Mouse (Mus musculus): ENCODE measurements around the gene Chrna1.

The Chrna1 gene

DNA sequence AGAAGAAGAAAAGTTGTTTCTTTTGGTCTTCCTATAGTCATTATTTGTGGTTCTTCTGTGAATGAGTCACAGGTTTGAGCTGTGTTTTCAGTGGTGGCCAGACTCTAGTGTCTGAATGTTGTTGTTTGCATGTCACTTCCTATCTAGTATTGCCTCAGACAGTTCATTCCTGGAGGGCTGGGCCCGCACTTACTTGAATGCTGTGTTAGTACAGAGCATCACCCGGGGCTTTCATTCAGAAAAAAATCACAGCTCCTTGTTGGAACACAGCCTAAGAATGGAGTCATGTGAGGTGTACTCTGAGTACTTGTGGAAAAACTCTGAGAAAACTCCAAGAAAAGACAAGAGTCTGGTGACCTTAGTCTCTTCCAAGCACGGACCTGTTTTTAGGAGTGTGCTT lies 27.2 kb downstream of the Chrna1 start:
- no peak for DNase-seq

DNA sequence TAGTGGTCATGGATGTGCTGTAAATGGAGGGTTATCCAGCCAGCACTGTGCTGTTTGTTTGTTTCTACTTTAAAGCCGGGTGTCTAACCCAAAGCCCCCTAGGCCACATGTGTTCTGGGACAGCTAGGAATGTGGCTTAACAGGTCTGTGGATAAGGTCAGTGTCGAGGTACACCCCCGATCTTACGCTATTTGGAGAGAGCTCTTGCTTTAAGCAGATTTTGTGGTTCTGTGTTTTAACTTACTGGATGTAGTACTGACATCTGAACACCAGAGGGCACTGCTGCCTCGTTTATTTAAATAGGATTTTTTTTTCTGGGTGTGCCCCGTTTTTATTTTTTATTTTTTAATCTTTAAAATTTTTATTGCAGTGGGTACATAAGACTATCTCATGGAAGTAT lies 29.4 kb downstream of the Chrna1 start:
- DNase-seq, result no peak

DNA sequence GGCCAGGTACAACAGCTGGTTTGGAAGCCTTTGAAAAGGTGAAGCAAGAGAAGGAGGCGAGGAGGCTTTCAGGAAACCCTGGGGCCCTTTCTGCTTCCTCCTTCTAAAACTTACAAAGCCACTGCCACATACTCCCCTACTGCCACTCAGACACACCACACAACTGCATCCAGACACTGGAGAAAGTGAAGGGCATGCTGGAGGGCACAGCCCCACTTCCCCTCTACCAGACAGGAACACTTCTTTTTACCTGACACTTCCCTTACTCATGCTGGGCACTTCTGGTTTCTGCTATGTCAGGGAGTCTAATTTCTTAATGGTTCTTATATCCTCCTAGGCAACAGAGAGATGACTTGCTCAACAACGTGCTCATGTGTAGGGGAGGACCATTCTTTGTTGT lies 31.6 kb downstream of the Chrna1 start:
- DNase-seq, result no peak

DNA sequence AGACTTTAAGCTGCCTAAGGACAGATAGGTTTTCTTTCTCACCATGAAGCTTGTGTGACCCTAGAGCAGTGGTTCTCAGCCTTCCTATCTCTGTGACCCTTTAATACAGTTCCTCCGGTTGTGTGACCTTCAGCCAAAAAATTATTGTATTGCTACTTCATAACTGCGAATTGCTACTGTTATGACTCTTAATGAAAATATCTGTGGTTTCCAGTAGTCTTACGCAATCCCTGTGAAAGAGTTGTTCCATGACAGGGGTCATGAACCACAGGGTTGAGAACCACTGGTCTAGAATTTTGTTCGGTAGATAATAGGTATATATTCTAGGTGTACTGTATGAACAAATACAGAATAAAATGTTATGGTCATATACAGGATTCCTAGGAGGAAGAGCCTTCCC lies 32.9 kb downstream of the Chrna1 start:
- no peak for DNase-seq

DNA sequence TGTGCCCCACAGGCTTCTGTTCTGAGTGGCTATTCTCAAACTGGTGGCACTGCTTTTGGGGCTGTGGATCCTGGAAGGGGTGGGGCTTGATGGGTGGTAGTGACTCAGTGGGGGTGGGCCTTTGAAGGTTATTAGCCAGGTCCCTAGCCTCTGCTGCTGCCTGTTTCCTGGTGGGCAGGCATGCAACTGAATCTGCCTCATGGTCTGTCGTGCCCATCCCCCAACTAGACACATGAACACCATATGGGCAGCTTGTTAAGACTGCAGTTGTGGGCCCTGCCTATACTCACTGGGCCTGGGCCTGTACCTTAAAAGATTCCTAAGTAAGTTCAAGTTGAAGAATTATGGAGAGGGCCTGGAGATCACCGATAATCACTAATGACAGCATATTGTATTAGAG lies 34.6 kb downstream of the Chrna1 start:
- no peak for DNase-seq

DNA sequence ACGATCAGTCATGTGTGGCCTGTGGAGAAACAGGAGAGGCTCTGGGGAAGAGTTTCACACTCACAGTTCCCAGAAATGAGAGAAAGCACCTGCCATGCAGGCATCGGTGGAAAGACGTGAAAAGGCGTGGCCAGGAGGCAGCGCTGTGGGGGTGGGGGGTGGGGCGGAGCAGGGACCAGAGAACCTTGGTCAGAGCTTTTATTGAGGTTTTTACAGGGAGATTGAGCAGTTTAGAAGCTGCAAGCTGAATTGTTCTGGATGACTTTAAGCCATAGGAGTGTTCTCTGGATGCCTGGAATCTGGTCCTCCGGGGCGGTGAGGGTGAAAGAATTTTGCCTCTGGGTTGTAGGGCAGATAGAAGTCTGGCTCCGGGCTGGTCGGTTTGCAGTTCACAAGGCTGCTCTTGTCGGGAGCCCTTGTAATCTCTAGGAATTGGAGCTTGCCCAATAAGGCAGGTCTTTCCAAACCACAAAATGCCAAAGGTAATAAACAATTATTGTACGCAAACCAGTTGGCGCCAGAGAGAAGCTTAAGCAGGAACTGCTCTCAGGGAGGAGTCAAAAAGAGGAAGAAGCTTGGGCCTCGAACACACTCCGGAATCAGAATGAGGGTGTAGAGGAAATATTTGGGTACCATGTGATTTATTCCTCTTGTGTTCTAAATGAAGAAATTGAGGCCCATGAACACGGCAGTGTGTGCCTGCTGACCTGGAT lies 39.5 kb downstream of the Chrna1 start:
- no peak for DNase-seq

DNA sequence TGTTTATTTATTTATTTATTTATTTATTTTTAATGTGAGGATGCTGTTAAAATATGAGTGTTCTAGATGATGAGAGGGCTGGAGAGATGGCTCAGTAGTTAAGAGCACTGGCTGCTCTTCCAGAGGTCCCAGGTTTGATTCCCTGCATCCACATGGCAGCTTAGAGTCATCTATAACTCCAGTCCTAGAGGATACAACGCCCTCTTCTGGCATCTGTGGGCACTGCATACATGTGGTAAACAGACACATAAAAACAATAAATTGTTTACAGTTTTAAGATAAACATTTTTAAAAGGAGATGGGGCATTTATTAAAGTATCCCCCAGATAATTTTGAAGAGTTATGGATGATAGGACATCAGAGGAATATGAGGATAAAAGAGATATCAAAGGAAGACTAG lies 40.4 kb downstream of the Chrna1 start:
- no peak for DNase-seq

DNA sequence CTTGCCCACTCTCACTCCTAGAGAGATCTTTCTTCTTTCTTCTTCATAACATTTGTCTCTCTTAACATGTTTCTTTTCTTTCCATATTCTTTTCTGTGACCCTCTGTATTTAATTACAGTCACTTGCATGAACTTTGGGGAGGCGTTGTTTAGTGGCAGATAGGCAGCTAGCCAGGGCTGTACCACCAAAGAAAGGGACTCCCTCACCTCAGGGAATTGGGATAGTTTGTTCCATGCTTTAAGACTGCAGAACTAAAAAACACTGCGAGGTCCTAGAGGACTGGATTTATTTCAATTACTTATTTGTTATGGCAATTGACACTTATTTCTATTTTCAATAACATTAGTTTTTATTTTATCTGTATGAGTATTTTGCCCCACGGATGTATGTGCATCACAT lies 41.0 kb downstream of the Chrna1 start:
- no peak for DNase-seq

DNA sequence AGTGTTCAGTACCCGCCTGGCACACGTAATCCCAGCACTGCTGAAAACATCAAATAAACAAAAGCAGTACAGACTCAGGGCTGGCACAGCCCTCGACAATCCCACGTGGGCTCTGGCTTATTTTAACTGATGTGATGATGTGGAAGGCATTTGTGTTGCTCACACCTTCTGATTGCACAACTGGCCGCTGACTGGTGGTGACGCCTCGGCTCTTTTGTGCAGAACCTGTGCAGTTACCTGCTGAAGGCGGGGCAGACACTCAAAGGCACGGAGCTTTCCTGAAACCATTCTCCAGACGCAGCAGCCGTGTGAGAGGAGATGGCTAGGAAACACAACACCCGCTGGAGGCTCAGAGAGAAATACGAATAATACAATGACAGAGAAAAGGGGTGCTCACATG lies 41.5 kb downstream of the Chrna1 start:
- no peak for DNase-seq

DNA sequence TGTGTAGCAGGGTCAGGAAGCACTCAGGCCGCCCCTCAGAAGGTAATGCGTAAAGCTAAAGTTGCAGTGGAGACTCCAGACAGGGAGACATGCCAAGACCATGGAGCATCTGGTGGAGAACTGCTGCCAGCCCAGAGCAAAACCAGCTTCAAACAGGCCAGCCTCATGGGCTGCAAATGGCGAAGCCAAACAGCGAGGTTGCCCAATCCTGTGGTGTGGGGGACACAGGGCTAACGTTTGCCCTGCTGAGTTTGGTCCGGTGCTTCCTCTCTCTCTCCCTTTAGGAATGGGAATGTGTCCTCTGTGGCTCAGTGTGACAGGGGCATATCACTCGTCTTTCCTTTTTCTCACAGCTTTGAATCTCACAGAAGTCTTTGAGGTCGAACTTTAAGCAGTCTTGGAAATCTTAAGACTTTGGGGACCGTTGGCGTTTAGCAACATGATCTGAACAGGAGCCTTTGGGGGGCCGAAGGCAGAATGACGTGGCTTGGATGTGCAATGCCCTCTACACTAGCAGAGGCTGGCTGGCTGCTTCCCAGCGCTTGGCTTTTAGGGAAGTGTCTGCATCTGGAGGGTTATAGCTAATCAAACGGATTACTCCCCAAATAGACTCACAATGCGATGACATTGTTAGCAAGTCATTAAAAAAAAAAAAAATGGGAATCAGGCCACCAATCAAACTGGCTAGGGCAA lies 43.9 kb downstream of the Chrna1 start:
- no peak for DNase-seq

DNA sequence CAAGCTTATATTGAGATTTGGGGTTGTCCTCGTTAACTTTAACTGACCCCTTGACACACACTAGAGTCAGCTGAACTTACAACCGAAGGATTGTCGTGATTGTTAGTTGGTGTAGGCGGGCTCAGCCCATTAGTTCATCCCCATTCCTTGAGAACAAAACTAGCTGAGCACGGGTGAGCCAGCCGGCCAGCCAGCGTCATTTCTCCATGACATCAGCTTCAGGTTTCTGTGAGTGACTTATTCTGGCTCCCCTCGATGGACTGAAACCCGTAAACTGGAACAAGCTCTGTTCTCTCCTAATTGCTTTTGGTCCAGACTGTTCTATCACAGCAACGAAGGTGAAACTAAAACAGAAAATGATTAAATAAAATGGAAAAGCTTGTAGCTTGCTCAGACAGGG lies 45.4 kb downstream of the Chrna1 start:
- no peak for DNase-seq

DNA sequence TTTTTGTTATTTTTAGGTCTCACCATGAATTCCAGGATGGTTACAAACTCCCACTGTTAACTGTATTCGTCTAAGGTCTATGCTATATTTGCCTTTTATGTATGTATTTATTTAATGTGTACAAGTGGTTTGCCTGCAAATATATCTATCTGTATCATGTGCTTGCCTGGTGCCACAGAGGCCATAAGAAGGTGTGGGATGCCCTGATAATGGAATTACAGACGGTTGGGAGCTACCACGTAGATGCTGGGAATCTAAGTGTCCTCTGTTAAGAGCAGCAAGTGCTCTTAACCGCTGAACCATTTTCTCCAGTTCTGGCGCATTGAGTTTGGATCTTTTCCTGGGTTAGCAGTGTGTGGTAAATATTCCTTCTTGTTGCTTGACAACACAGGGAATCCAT lies 49.7 kb downstream of the Chrna1 start:
- DNase-seq, result no peak

DNA sequence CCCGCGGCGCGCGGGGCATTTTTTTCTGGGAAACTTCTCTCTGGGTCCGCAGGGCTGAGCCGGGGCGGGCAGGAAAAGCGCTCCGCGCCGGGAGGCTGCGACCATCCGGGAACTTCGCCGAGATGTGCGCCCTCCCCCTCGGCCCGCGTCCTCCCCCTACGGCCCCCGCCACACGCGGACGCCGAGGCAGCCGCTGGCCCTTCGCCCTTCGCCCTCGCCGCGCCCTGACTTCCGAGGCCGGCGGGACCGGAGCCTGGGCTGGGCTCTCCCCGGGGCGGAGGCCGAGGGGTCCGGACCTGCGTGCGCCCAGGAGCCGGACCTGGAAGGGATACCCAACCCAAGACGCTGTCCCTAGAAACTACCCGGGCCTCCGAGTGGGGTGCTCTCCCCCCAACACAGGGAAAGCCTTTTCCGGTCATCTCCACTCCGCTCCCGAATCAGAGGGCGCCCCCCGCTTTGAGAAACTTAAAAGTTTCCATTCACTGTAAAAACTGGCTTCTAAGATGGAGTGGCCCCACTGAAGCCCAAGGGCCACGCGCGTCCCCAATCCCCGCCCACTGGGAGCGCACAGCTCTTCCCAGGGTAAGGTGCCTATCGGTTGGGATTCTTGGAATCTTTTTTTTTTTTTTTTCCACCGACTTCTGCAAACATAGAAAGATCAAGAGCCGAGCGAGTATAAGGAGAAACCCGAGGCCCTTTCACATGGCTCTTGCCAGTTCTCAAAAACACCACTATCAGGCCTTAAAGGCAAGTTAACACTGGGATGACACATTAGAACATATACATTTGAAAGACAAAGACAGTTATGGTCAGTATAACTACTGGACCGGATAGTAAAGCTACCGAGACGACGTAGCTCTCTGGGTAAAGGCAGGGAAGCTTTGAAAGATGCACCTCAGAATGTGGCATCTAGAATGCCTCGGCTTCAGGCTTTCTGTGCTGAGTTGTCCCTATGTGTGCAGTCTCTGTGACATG lies 50.5 kb downstream of the Chrna1 start, which contains the start of gene Wipf1:
Gene Wipf1, minus strand, starts transcription at position 379 of the 975 bp plus-strand sequence.
- DNase-seq, result peak; percentile 91

DNA sequence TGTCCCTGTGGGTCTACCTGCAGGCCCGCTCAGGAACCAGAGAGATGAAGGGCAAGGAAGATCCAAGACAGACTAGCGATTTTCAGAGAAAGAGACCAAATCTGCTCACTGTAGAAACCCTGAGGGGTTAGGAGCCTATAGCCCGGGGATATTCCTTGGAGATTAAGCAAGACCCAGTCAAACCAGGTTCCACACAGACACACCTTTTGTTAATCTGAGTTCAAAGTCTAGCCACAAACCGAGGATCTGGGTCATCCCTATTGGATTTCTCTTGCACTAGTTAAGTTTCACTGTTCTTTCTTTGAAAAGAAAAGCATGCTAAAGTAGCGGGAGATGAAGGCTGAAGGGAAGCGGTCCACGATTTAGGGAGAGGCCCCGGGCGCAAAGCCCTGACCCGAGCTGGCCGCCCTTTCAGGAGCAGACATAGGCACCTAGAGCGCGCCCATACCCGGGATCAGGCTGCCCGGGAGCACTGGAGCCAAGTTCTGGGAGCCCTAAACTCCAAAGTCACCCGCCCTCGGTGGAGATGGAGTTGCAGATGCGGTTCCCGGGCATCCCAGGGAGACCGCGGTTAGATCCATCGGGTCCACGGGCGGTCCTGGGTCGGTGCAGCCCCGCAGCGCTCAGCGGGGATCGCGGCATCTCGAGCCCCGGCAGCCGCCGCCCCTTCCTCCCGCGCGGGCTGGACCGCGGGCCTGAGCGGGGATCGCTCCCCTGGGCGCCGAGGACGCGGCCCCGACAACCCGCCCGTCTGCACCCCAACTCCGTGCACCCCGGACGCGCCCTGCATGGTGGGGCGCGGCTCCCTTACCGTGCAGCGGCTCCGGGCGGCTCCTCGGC lies 51.4 kb downstream of the Chrna1 start:
- no peak for DNase-seq

DNA sequence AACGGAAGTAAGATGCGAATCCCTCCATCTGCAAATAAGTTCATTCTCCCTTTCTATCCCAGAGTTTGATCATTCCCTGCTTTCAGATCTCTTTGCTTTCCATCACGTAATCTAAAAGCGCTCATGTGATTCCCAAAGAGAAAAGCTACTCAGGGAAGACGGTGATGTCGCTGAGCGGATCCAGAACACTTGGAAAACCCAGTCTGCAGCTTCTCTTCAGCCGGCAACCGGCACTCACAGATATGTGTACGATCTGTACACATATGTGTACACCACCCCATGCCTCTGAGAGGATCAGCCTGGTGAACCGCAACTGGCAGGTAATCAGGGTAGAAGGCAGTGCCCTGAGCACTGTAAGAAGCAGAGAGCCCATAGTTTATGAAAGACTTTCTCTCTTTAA lies 52.2 kb downstream of the Chrna1 start:
- DNase-seq, result no peak

DNA sequence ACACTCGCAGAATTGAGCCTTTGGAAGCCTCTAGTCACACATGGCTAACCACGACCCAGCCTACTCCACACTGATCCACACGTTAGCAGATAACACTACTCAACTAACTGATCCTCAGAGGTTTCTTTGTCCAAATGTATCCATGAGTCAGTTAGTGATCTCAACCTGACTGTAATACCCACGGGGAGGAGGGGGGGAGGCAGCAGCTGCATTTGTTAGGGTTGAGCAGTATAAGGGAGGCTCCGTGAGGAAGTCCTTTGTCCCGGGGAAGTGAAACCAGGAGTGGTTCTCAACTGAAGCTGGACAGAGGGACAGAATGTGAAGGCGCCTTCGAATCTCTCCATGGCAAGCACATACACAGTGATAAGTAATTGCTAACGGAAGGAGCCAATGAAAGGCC lies 53.4 kb downstream of the Chrna1 start:
- DNase-seq, result no peak

DNA sequence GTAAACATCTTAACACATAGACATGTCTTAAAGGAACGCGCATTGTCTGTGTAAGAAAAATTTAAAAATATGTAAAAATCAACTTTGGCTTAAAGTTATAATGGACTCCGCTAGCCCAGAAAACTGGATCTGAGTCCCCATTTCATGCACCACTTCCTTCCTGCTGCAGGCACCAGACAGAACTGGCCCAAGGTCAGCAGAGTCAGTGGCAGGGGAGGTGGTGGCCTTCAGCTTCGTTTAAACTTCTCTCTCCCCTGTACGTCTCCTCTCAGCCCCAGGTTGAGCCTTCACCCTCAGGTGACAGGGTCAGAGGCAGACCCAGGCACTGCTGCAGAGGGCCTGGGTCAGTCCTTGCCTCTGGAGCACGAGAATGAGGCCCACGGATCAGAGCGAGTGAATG lies 57.2 kb downstream of the Chrna1 start:
- DNase-seq, result peak; percentile 46

DNA sequence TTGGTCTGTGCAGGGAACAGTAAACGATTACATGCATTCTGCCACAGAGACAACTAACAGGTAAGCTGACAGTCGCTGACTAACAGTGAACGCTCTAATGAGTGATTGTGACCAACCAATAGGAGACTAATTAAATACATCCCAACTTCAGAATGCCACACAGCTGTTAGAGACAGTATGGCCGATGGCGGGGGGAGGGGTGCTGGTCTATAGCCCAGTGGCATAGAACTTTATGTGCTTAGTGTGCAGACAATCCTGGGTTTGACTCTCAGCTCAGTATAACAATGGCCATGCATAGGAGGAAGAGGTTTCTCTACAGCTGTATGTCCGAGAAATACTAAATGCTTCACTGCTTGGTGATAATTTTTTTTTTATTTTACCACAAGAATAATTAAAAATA lies 57.8 kb downstream of the Chrna1 start:
- no peak for DNase-seq

DNA sequence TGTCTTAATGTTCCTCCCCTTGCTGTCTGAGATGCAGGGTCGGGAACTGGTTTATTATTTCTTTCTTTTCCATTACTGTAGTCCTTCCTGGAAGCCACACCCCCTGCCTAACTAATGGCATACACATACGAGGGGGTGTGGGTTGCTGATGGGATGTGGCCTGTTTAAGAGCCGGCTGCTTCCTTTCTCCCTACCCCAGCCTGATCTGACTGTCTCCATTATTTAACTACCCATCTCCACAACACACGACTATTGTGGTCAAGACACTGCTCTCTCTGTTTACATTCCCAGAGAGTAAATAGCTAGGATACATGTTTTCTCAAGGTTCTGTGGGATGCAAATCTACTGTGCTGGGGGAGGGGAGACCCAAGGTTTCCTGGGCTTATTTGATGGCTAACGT lies 58.4 kb downstream of the Chrna1 start:
- DNase-seq, result no peak

DNA sequence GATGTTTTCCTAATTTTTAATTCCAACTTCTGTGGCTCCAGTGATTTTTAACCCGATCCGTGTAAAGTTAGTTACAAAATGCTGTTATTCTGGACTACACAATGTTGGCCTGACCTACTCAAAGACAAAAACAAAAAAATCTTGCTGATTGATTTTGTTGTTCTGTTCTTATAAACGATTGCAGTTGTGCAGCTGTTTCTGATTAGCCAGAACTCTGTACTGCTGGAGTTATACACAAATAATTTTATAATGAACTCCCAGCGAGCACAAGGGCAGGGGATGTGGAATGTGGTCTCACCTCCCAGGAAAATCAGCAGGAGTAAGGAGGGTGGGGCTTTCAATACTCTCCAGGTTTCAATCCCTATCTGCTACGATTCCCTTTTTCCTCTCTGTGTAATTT lies 61.2 kb downstream of the Chrna1 start:
- DNase-seq, result no peak

DNA sequence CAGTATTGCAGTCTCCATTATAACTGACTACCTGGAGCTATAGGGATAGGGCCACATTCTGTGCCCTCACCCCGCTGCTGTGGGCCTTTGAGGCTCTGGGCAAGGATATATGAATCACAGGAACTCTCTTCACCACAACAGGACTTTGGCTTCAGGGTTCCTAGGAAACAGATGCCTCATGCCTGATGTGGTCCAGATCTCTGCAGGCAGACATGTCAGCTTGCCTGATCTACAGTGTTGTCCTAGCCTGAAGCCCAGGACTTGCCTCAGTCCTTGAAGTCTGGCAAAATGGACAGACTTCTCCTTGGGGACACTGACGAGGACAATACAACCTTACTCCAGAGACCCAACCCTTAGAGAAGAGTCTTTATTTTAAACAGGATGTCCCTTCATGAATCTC lies 61.8 kb downstream of the Chrna1 start:
- no peak for DNase-seq

DNA sequence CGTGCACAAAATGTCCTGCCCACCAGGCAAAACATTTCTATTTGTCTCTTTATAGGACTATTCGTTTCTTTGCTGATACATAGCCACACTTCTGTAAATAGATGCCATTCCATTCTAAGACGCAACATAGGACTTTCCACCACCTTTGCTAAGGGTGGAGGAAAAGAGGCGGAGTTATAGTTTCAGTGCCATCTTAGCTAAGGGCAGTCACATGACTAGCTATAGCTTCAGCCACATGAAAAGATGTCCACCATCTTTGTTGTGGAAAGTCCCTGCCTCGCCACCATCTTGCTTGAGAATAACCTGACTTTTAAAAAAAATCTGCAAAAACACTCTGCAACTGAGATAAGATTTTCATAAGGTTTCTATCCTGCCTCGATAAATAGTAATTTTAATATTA lies 66.0 kb downstream of the Chrna1 start:
- DNase-seq, result no peak

Measured in kidney, postnatal 14 days (tissue).